Mouse (Mus musculus) stomach, postnatal 0 days (tissue): ENCODE results near the gene Rgs8. TPM values are rescaled to one million over a fixed set of nuclear protein-coding genes. Genes with fewer than 3 reads are reported as not detected.

ENCODE experiments used
- ATAC-seq: fragments of 200-750 bp; cut with Nextera tagmentation; 2 replicates; pipeline ENCODE4 v1.8.0; 2017; ENCODE audit not compliant: low FRiP score, low TSS enrichment
- DNase-seq: peaks from one replicate; pipeline ENCODE4 v3.0.0-alpha.2; 2016; ENCODE audit warnings: low spot score
- H3K27ac ChIP-seq: fragments of 300-500 bp; sonication (generic); replicated peaks from 2 replicates; pipeline ENCODE4 v1.5.1; 2014; ENCODE audit warnings: mild to moderate bottlenecking, control low read depth
- H3K27me3 ChIP-seq: fragments of 300-500 bp; sonication (generic); 2 replicates; pipeline ENCODE4 v1.6.1; 2014; ENCODE audit warnings: low read length; ENCODE audit not compliant: control insufficient read depth, insufficient read depth
- H3K36me3 ChIP-seq: fragments of 300-500 bp; sonication (generic); 2 replicates; pipeline ENCODE4 v1.6.1; 2014; ENCODE audit warnings: low read length, mixed read lengths; ENCODE audit not compliant: control insufficient read depth, insufficient read depth
- H3K4me1 ChIP-seq: fragments of 300-500 bp; sonication (generic); replicated peaks from 2 replicates; pipeline ENCODE4 v1.6.1; 2014; ENCODE audit warnings: antibody characterized with exemption; ENCODE audit not compliant: control insufficient read depth, insufficient read depth
- H3K4me2 ChIP-seq: fragments of 300-500 bp; sonication (generic); replicated peaks from 2 replicates; pipeline ENCODE4 v1.6.1; 2014; ENCODE audit warnings: low read depth, mild to moderate bottlenecking, control low read depth, moderate library complexity
- H3K4me3 ChIP-seq: fragments of 300-500 bp; sonication (generic); 2 replicates; pipeline ENCODE4 v1.5.1; 2014; ENCODE audit warnings: low read depth, low read length, control low read depth
- H3K9ac ChIP-seq: fragments of 300-500 bp; sonication (generic); 2 replicates; pipeline ENCODE4 v1.6.1; 2014; ENCODE audit warnings: mild to moderate bottlenecking, low read length, control low read depth, mixed read lengths
- H3K9me3 ChIP-seq: fragments of 300-500 bp; sonication (generic); 2 replicates; pipeline ENCODE4 v1.6.1; 2016; ENCODE audit warnings: low read length; ENCODE audit not compliant: control insufficient read depth
- CTCF ChIP-seq: IDR thresholded peaks from 2 replicates; pipeline ENCODE4 v1.5.1; 2016; ENCODE audit warnings: antibody characterized with exemption, low read depth, mild to moderate bottlenecking, moderate library complexity
- EP300 ChIP-seq: optimal IDR thresholded peaks from 2 replicates; pipeline ENCODE3; 2016; ENCODE audit warnings: antibody characterized with exemption
- WGBS: fragments of 180-500 bp; shearing (Covaris S2); extraction: QIAGEN DNeasy Blood & Tissue Kit; methylation state at CpG from one replicate; pipeline ENCODE4 v1.1.7; 2014; 5-methylcytosine and 5-hydroxymethylcytosine counted together
- polyA plus RNA-seq: library from polyadenylated mRNA; unstranded; fragments of >200 nt; fragmentation: Nextera tagmentation; extraction: Ambion mirVana; gene quantifications from 2 replicates; pipeline ENCODE4 v1.2.1, GENCODE M21; 2015

The Rgs8 gene
- polyA plus RNA-seq, 1 experiment from 2014 or later: 0.16 TPM

DNA sequence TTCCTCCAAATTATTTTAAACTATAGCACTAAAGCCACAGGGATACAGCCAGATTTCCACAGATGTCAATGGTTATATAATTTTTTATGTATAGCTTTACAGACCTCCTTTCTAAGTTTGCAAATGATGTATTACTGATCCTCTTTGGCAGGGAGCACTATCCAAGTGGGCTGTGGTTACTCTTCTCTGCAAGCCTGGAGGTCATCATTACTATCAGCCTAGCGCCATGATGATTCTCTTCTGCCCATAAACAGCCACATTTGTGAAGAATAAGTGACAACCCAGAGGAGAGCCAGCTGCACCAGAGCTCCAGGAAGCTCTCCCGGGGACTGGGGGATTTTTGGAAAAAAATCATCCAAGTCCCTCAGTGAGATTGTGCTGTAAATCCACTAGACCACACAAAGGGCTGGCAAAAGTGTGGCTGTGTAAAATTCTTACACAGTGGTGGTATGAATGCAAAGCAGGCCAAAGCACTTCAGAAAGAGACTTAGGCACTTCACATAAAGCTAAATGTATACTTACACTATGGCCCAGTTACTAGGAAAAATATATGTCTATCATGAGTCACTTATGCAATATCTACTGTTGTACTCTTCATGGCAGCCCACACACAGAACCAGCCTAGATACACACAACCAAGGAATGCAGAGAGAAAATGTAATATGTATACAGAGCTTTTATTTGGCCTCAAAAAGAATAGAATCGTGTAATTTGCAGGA is 58.9 kb downstream of the Rgs8 start:
- DNase-seq: no peak
- WGBS: 52% methylated on average over 3 of the region's 3 CpGs
- Histone ChIP-seq H3K4me3 (no peak overlapping the region), H3K36me3 (no peaks in the 10 kb centered on the region), H3K4me1 (no peaks in the 10 kb centered on the region), H3K4me2 (no peak overlapping the region), H3K27me3 (no peaks in the 10 kb centered on the region), H3K9me3 (no peaks in the 10 kb centered on the region), H3K9ac (no peak overlapping the region), H3K27ac (no peak overlapping the region)
- TF ChIP-seq EP300: no peak
- no peak for TF ChIP-seq CTCF
- ATAC-seq: no peak

DNA sequence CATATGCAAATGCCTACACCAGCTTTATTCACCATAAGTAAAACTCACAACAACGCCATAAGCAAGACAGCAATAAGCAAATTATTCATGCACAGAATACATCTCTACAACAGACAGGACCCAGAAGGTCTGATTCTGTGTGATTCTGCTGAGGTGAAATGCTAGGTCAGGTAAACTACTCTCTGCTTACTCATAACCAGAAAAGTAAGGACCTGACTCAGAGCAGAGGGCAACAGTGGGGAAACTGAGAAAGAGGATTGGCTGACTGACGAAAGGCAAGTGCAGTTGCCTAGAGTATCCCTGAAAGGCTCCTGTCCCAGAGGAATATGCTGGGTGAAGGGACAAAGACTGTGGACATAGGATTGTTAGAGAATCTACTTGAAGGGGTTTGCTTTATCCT is 59.8 kb downstream of the Rgs8 start:
- no peak overlapping the region for H3K4me3 ChIP-seq
- no peaks in the 10 kb centered on the region for H3K36me3 ChIP-seq
- H3K27ac ChIP-seq: no peak overlapping the region
- H3K27me3 ChIP-seq: no peaks in the 10 kb centered on the region
- no peak for TF ChIP-seq CTCF
- TF ChIP-seq EP300: no peak
- ATAC-seq: no peak
- H3K4me2 ChIP-seq: no peak overlapping the region
- no peak for DNase-seq
- H3K9ac ChIP-seq: no peak overlapping the region
- H3K9me3 ChIP-seq: no peaks in the 10 kb centered on the region
- 94% methylated on average over 2 of the region's 2 CpGs for WGBS
- H3K4me1 ChIP-seq: no peaks in the 10 kb centered on the region

DNA sequence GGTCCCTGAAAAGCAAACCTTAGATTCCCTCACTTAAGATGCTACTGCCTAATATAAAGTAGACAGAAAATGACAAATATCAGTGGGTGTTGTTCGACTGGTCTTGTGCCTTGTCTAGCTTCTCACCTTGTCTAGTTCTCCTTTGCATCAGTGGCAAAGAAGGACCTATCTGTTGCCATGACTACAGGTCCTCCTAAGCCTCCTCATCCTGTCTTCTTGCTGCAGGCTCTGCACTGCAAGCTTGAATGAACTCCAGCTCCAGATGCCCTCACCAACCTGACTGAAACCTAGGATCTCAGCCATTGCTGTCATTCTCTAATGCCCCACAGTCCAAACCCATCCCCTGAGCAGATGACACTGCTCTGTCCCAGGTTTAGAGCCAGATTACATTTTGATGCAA is 65.2 kb downstream of the Rgs8 start:
- no peak for ATAC-seq
- Histone ChIP-seq H3K27me3 (no peaks in the 10 kb centered on the region), H3K4me1 (no peaks in the 10 kb centered on the region), H3K9me3 (no peaks in the 10 kb centered on the region), H3K4me2 (no peak overlapping the region), H3K27ac (no peak overlapping the region), H3K9ac (no peak overlapping the region), H3K4me3 (no peak overlapping the region), H3K36me3 (no peaks in the 10 kb centered on the region)
- TF ChIP-seq CTCF: no peak
- TF ChIP-seq EP300: no peak
- DNase-seq: no peak
- WGBS: 83% methylated on average over 1 of the region's 1 CpGs

- Histone ChIP-seq H3K36me3 (no peaks in the 10 kb centered on the region), H3K4me1 (no peaks in the 10 kb centered on the region), H3K4me2 (no peak overlapping the region), H3K27ac (no peak overlapping the region), H3K9me3 (no peaks in the 10 kb centered on the region), H3K4me3 (no peak overlapping the region), H3K9ac (no peak overlapping the region), H3K27me3 (no peaks in the 10 kb centered on the region)
- DNase-seq: no peak
- WGBS: 65% methylated on average over 7 of the region's 7 CpGs
- ATAC-seq: no peak
- TF ChIP-seq CTCF: no peak
- no peak for TF ChIP-seq EP300
Measured at GRCm38 (mm10) chr1:153720935-153721334, 68.1 kb downstream of the Rgs8 start.

DNA sequence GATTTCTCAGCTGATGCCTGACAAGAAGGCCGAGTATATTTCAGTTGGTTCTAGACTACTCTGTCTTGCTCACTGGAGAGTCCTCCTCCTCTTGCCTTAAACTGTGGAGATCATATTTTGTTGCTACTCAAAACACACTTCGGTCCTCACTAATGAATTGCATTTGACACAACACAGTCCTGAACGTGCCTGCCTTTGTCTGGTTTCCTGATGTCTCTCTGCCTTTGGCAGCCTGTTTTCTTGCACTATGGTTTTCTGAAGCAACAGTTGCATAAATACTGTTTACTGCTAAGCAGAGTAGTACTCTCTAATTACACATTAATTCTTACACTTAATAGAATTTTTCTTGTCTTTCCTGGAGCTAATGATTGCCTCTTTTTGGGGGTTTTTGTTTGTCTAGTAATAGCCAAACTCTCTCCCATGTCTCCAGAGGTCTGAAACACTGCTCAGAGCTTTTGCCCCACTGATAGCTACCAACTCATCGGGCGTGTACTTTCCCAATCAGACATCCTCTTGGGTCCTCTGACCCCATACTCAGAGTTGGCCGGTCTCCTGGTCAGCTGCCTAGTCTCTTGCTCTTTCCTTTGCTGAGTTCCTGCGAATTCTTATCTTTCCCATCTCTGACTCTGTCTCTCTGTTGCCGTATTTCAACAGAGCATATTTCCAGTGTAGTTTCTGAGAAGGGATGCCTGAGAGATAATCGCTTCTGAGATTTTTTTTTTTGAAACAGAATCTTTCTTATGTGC is 68.9 kb downstream of the Rgs8 start:
- no peak overlapping the region for H3K27ac ChIP-seq
- TF ChIP-seq EP300: no peak
- ATAC-seq: no peak
- no peaks in the 10 kb centered on the region for H3K4me1 ChIP-seq
- no peaks in the 10 kb centered on the region for H3K36me3 ChIP-seq
- H3K27me3 ChIP-seq: no peaks in the 10 kb centered on the region
- no peak overlapping the region for H3K9ac ChIP-seq
- H3K9me3 ChIP-seq: no peaks in the 10 kb centered on the region
- WGBS: 81% methylated on average over 9 of the region's 9 CpGs
- no peak for DNase-seq
- no peak overlapping the region for H3K4me3 ChIP-seq
- no peak overlapping the region for H3K4me2 ChIP-seq

GRCm38 (mm10) chr1:153723426-153723825 is 70.6 kb downstream of the Rgs8 start:
- 64% methylated on average over 9 of the region's 9 CpGs for WGBS
- TF ChIP-seq CTCF (no peak), EP300 (no peak)
- no peaks in the 10 kb centered on the region for H3K27me3 ChIP-seq
- no peak for ATAC-seq
- H3K36me3 ChIP-seq: no peaks in the 10 kb centered on the region
- no peak overlapping the region for H3K4me2 ChIP-seq
- H3K9me3 ChIP-seq: no peaks in the 10 kb centered on the region
- no peaks in the 10 kb centered on the region for H3K4me1 ChIP-seq
- H3K9ac ChIP-seq: no peak overlapping the region
- no peak for DNase-seq
- H3K4me3 ChIP-seq: no peak overlapping the region
- no peak overlapping the region for H3K27ac ChIP-seq
